Mouse (Mus musculus) thymus, postnatal 4 days (tissue): ENCODE results near the gene 9230104L09Rik.

ENCODE experiments used
- DNase-seq: peaks from one replicate; pipeline ENCODE4 v3.0.0; 2021

The 9230104L09Rik gene

DNA sequence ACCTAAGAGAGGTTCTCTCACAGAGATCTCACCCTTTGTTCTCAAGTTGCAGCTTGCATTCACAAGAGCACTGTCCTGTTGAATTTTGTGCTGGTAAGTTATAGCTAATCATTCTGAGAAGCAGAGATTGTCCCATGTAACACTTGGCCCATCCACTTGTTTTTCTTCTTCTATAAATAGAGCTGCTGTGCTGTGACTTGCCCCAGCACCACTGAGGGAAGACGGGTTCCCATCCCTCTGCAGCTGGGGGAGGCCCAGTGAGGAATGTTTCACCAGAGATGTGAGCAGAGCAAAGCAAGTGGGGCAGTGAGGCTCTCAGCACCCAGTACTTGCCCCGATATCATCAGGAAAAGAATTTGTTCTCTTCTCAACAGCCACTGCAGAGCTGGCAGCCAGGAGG, at the start of gene 9230104L09Rik:
TSS of gene 9230104L09Rik (minus strand) at position 73 of the 400 bp plus-strand sequence.
- no peak for DNase-seq

DNA sequence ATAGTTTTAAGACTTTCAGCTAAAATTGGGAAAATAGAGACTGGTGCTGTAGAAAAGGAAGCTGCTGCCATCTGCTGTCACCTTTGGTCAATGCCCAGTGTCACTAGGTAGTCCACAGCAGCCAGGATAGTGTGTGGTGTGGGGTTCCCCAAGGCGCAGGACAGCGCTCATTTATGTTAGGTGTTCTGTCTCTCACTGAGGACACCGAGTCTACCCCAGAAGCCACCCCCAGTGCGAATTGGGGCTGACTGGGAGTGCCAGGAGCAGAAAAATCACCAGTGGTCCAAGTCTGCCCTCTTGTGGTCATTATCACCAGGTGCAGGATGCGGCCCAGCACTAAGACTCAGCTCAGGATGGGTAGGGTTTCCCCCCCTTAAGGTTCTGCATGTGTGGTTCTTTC, 37.4 kb upstream of the 9230104L09Rik start:
- peak; percentile 62 for DNase-seq

DNA sequence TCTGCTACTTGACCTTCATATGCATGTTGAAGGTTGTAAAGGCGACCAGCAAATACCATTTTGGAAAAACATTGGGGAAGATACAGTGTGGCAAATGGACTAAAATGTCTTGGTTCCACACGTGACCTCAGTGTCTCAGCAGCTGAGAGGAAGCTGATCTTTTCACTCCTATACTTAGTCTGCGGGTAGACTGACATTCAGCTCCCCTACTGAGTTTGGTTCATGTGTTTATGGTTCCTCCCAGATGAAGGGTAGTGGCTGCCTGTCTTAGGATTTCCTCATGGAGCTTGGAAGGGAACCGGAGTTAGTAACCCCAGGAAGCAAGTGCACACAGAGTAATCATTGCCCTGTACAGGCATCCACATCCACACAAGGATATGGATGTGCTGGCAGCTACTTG, 35.5 kb upstream of the 9230104L09Rik start:
- no peak for DNase-seq

DNA sequence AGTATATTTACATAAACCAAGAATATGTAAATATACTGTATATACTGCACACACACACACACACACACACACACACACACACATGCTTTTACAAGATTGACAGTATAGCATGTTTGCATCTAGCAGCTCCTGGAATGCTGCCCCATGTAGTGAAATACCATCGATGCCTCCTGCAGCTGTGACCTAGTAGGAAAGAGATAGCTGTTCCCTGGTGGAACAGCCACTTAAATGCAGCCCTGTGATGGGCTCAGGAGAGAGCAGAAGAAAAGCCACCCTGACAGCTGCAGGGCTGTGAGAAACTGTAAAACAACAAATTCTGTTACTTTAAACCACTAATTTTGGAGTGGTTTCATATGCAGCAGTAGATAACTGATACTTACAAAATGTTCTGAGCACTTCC, 31.4 kb upstream of the 9230104L09Rik start:
- DNase-seq: no peak

GRCm38 (mm10) chr2:148893107-148893506, 28.3 kb upstream of the 9230104L09Rik start:
- DNase-seq: no peak

DNA sequence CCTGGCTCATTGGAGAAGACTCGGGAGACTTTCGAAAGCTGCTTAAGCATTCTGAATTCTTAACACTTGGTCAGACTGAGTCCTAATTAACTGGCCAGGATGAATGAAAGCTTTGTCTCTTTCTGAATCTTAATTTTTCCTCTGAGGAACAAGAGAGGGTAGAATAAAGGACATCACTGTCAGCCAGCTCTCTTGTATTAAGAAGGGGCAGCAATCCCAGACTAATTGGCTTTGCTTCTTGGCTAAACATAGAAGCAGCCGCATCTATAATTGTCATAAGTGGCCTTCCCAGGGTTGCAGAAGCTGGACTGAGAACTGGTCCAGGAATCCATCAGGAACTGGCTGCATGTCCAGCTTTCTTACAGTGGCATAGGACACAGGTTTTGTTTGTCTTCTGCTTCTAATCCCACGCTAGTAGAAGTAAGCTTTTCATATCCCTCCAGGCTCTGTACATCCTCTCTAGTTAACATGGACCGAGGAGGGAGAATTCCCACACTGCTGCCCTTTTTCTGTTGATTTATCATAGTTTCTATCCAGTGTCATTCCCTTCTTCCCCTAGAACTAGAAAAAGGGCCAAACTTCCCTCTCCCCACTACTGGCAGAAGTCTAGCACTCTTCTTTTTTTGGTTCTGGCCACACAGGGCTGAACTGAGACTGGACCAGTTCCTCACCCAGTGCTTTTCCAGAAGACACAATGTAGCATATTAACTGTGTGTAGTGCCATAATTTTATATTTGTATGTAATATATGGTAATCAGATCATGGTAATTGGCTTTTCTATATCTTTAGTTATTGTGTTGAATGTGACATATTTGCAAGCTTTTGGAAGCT, 25.4 kb upstream of the 9230104L09Rik start:
- no peak for DNase-seq

- DNase-seq: no peak
These were observed 24.6 kb upstream of the 9230104L09Rik start for GRCm38 (mm10) chr2:148889331-148890010.

- DNase-seq: no peak
These were observed 24.0 kb upstream of the 9230104L09Rik start for GRCm38 (mm10) chr2:148888872-148889271.

- DNase-seq: no peak
These were observed 19.9 kb upstream of the 9230104L09Rik start for GRCm38 (mm10) chr2:148884738-148885137.

DNA sequence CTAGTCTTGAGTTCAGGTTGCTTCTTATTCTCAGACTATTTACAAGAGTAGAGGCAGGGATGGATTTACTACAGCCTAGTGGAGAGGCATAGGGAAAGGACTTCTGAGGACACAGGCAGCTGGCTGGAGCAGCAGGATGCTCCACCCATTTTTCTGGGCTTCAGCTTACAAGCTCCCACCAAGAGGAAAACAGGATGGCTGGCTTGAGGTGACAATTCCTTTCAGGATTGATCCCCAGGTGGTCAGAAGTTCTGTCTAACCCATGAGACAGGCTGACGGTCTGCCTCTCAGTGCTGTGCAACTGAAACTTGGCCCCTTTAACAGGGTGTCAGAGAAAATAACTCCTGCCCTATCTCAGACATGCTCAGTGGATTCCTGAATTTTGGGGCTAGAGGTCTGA, 14.4 kb upstream of the 9230104L09Rik start:
- DNase-seq: no peak

- DNase-seq: no peak
These were observed 13.8 kb upstream of the 9230104L09Rik start for GRCm38 (mm10) chr2:148878641-148879130.

DNA sequence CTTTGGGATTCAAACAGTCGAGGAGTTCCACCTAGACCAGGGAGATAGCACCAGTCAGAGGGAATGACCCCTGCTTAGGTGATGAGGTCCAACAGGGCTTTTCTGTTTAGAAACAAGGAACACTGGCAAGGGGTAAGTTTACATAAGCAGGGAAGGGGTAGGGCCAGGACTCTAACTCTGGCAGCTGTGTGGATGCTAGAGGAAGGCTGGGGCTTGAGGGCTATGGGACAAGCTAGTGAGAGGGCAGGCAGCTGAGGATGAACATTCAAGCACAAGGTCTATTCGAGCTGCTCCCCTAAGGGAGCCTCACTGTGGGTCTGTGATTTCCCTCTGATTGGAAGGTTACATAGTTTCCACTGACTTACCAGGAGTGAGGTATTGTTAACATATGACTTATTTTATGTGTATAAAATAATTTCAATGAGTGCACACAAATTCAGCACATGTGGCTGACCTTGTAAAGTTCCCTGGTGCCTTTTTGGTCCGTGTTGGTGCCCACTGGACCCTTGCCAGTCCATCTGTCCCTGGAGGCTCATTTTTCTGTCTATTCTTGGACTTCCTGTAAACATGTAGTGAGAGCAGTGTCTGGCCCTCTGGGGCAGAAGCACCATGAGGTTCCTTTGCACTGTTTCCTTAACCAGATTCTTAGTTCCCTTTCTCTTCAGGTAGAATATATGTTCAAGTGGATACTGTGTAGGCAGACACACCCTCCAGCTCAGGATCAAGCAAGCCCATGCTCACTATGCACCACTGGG, 12.4 kb upstream of the 9230104L09Rik start:
- DNase-seq: no peak

DNA sequence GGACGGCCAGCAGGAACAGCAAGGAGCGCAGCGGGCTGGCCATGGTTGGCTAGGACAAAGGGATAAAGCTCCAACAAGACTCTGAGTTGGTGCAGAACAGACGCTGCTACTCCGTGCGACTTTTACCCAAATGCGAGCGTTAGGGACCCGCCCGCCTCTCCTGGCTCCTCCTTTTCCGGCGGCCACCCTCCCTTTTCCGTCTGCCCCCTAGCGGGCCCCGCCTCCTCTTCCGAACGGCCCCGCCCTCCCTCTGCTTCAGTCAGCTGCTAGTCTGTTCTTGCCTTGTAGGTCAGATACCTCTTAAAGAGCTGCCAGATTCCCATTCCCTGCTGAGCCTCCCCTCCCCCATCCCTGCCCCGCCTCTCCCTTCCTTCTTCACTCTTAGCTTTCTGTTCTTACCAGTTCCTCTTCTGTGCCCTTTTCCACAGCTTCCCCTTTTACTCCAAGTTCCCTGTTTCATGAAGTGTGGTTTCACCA, 10.5 kb upstream of the 9230104L09Rik start, which contains the start of gene Cst3:
TSS of gene Cst3 (minus strand) at position 358 of the 477 bp plus-strand sequence.
- peak; percentile 96 for DNase-seq

DNA sequence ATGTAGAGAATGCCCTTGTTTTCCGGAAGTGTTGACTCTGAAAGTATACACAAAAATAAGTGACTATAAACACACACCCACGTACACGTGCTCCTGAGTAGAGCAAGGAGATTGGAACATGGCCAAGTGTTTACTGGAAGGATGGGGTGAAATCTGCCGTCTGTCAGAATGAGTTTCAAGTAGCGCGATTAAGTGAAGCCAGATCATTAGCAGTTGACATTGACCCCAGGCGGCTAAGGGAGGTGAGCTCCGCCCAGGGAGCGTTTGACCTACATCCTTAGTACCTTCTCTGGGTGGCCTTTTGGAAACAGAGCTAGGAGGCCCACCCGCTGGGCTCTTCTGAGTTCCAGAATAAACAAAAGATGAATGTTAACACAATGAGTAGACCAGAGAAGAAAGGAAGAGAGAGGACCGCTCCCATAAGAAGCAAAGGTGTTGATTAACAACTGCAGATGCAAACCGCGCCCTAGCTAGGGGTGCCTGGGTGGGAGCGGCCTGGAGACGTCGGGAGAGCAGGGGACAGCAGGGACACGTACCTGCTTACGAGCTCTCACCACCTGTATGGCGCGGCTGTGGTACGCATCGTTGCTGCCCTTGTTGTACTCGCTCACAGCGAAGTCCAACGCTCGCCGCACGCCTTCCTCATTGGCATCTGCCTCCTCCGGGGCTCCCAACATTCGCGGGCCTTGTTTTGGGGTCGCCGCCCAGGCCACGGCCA, 9.9 kb upstream of the 9230104L09Rik start:
- peak; percentile 12 for DNase-seq

- DNase-seq: no peak
These were observed 9.4 kb upstream of the 9230104L09Rik start for GRCm38 (mm10) chr2:148874224-148874616.

DNA sequence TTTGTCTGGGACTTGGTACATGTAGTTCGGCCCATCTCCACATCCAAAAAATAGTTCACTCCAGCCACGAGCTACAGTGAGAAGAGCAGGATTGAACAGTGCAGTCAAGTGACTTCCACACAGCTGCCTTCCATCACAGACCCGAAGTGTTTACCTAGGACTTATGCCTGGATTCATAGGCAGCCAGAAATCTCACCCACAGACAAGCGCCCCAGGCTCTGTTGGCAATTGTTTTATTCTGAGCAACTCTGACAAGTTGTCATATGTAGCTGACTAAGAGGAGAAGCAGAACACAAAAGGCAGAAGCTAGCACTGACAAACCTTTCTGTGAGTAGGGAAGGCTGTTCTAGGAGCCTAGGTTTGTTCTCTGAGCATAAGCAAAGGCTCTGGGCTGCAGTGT, 8.0 kb upstream of the 9230104L09Rik start:
- DNase-seq: no peak

GRCm38 (mm10) chr2:148870526-148870925, 5.7 kb upstream of the 9230104L09Rik start:
- DNase-seq: no peak

GRCm38 (mm10) chr2:148868959-148869358, 4.1 kb upstream of the 9230104L09Rik start:
- DNase-seq: no peak

DNA sequence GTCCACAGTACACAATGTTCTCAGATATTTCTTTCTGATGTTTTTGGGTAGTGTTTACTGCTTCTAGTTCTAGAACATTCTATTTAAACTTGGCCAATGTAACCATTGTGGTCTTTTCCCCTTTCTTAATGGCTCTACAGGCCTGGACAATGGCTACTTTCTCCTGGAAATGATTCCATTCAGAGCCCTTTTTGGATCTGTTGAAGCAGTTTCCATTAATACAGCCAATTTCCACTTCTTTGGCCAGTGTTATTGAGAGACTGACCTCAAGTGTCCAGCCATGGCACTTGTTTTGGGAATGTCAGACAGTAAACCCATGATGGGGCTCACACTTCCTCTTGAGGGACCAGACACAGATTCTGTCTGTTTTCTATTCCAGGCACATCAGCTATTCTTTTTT, 3.1 kb downstream of the 9230104L09Rik start:
- no peak for DNase-seq

DNA sequence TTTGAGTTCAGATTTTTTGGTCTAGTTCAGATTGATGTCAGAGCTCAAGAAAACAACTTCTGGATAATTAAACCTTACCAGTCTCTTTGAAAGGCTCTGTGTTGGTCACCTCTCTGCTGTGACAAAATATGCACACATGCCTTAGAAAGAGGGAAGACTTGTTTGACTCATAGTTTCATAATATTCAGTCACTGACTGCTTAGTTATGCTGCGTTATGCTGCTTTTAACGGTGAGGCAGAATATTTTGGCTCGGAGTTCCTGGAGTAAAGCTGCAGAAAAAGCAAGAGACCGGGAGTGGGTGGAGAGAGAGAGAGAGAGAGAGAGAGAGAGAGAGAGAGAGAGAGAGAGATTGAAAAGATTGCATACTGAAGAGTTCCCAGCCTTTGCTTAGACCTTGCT, 3.8 kb downstream of the 9230104L09Rik start:
- no peak for DNase-seq

DNA sequence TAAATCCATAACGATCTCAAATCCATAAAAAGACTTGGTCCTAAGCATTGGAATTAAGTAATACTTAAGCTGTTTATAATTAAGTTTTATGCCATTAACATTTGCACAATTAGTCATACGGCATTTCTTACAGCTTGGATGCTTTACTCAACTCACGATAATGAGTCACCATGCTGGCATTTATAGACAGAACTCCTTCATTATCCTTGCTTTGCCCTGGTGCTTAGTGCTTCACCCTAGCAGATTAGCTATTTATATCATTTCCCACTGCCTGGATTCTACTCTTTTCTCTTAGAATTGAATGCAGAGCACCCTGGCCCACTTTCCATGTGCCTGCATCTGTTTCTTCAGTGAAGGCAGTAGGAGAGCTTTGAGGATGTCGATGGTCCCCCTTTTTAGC, 7.3 kb downstream of the 9230104L09Rik start:
- DNase-seq: no peak

GRCm38 (mm10) chr2:148856630-148857400, 8.0 kb downstream of the 9230104L09Rik start:
- DNase-seq: no peak
